7 mouse cellular contexts compared by ENCODE assay signal in genomic region chr8:111093865-111094718, GRCm38 (mm10). TPM values are rescaled to one million over a fixed set of nuclear protein-coding genes. Genes with fewer than 3 reads are reported as not detected.
DNase-seq lines count a peak whose midpoint lies in the region; ATAC-seq lines count a peak whose summit lies in the region.

Gene Pdpr (plus strand): TSS chr8:111094630.

- H3K4me3 ChIP-seq in embryonic facial prominence, embryonic 11.5 days (ENCODE audit: low read depth, low read length) = peak within 1 kb of the TSS; percentile 57
- H3K4me3 ChIP-seq in limb, embryonic 11.5 days (ENCODE audit: low read depth, low read length) = peak within 1 kb of the TSS; percentile 53
- peak within 1 kb of the TSS; percentile 56 for H3K4me3 ChIP-seq in midbrain, embryonic 14.5 days (replicated peaks; ENCODE audit: low read depth, low read length)

- WGBS in embryonic facial prominence, embryonic 11.5 days = 5% methylated on average over 54 of the region's 72 CpGs
- 6% methylated on average over 57 of the region's 72 CpGs for WGBS in limb, embryonic 11.5 days
- 5% methylated on average over 67 of the region's 72 CpGs for WGBS in midbrain, embryonic 14.5 days

- peak within 1 kb of the TSS; percentile 65 for H3K9ac ChIP-seq in embryonic facial prominence, embryonic 11.5 days (replicated peaks; ENCODE audit: low read length)
- H3K9ac ChIP-seq in limb, embryonic 11.5 days (ENCODE audit: low read length) = peak within 1 kb of the TSS; percentile 63
- peak within 1 kb of the TSS; percentile 64 for H3K9ac ChIP-seq in midbrain, embryonic 14.5 days (replicated peaks; ENCODE audit: low read length)

- no peaks in the 10 kb centered on the region for H3K36me3 ChIP-seq in embryonic facial prominence, embryonic 11.5 days (replicated peaks; ENCODE audit: control insufficient read depth, insufficient read depth, low read depth, low read length)
- H3K36me3 ChIP-seq in limb, embryonic 11.5 days (ENCODE audit: control insufficient read depth, insufficient read depth, low read length) = no peaks in the 10 kb centered on the region
- no peaks in the 10 kb centered on the region for H3K36me3 ChIP-seq in midbrain, embryonic 14.5 days (ENCODE audit: control insufficient read depth, insufficient read depth, low read length)

- DNase-seq in adrenal gland, postnatal 14 days = peak; percentile 97
- peak; percentile 87 for DNase-seq in embryonic facial prominence, embryonic 11.5 days (ENCODE audit: low spot score)
- DNase-seq in heart, adult 11 months = peak; percentile 99
- peak; percentile 95 for DNase-seq in kidney, adult 18-20 months
- peak; percentile 91 for DNase-seq in limb, embryonic 11.5 days (ENCODE audit: low spot score)
- DNase-seq in midbrain, embryonic 14.5 days = peak; percentile 94
- peak; percentile 88 to 92 for DNase-seq in spleen, adult 18-20 months

- peak within 1 kb of the TSS; percentile 79 for H3K4me2 ChIP-seq in embryonic facial prominence, embryonic 11.5 days (ENCODE audit: low read depth, low read length)
- peak within 1 kb of the TSS; percentile 67 for H3K4me2 ChIP-seq in limb, embryonic 11.5 days (ENCODE audit: low read depth, severe bottlenecking)
- H3K4me2 ChIP-seq in midbrain, embryonic 14.5 days (ENCODE audit: low read length) = peak within 1 kb of the TSS; percentile 72

- H3K27ac ChIP-seq in embryonic facial prominence, embryonic 11.5 days (replicated peaks; ENCODE audit: low read depth, low read length) = 0 out of 2 replicates have a peak within 1 kb of the TSS, but pooled peaks have one; percentile 20
- no peak within 1 kb of the TSS for H3K27ac ChIP-seq in limb, embryonic 11.5 days (replicated peaks; ENCODE audit: low read depth, low read length)
- peak within 1 kb of the TSS; percentile 77 for H3K27ac ChIP-seq in midbrain, embryonic 14.5 days (replicated peaks; ENCODE audit: low read depth, low read length)

- no peaks in the 10 kb centered on the region for H3K9me3 ChIP-seq in embryonic facial prominence, embryonic 11.5 days (replicated peaks; ENCODE audit: control insufficient read depth, low read length)
- H3K9me3 ChIP-seq in limb, embryonic 11.5 days (ENCODE audit: control insufficient read depth, low read length) = no peaks in the 10 kb centered on the region
- no peaks in the 10 kb centered on the region for H3K9me3 ChIP-seq in midbrain, embryonic 14.5 days (ENCODE audit: control insufficient read depth, low read length)

- no peaks in the 10 kb centered on the region; the same call in 1 of the 2 replicates for H3K4me1 ChIP-seq in embryonic facial prominence, embryonic 11.5 days (ENCODE audit: control insufficient read depth, insufficient read depth, low read length)
- H3K4me1 ChIP-seq in limb, embryonic 11.5 days (ENCODE audit: control insufficient read depth, insufficient read depth, low read length) = 0 out of 2 replicates have a peak, but pooled peaks cover 3% of the 10 kb centered on the region
- peaks cover 7% of the 10 kb centered on the region; the same call in 1 of the 2 replicates for H3K4me1 ChIP-seq in midbrain, embryonic 14.5 days (ENCODE audit: control insufficient read depth, insufficient read depth, low read length)

- peak; percentile 91 for ATAC-seq in embryonic facial prominence, embryonic 11.5 days (replicated peaks; ENCODE audit: insufficient number of reproducible peaks, low FRiP score, low TSS enrichment, low read depth)
- ATAC-seq in limb, embryonic 11.5 days (ENCODE audit: insufficient number of reproducible peaks, low FRiP score, low TSS enrichment, low read depth) = peak; percentile 94
- ATAC-seq in midbrain, embryonic 14.5 days (ENCODE audit: low FRiP score, low TSS enrichment) = peak; percentile 94

- H3K27me3 ChIP-seq in embryonic facial prominence, embryonic 11.5 days (ENCODE audit: control insufficient read depth, insufficient read depth, low read length) = peaks cover 2% of the 10 kb centered on the region; the same call in 1 of the 2 replicates
- H3K27me3 ChIP-seq in limb, embryonic 11.5 days (ENCODE audit: control insufficient read depth, insufficient read depth, low read length) = no peaks in the 10 kb centered on the region
- no peaks in the 10 kb centered on the region for H3K27me3 ChIP-seq in midbrain, embryonic 14.5 days (ENCODE audit: control insufficient read depth, insufficient read depth, low read length)

RNA-seq across cellular contexts. Expression of gene Pdpr, which starts in this region (rescaled TPM):
- total RNA-seq in adrenal gland, postnatal 14 days (2021) = 41.4 and 47.2 TPM in 2 replicates
- 5.5 and 5.6 TPM in 2 replicates for polyA plus RNA-seq in embryonic facial prominence, embryonic 11.5 days (2014; fragmentation: Nextera tagmentation; extraction: Ambion mirVana)
- polyA plus RNA-seq in limb, embryonic 11.5 days (2014; fragmentation: Nextera tagmentation; extraction: Ambion mirVana) = 5.9 and 7.8 TPM in 2 replicates
- 6.9 TPM in 2 replicates for polyA plus RNA-seq in midbrain, embryonic 14.5 days (2014; fragmentation: Nextera tagmentation; extraction: Ambion mirVana)
